Mouse (Mus musculus): ENCODE measurements around the gene Gm20826. TPM values are rescaled to one million over a fixed set of nuclear protein-coding genes. Genes with fewer than 3 reads are reported as not detected.
"Not testable (repeated sequence)": the region's sequence is repeated elsewhere in the genome, so short reads cannot be mapped to it uniquely, and the experiment has no call there.

The Gm20826 gene
- polyA plus RNA-seq (2012; rRNA removed) = not detected in 2 replicates

DNA sequence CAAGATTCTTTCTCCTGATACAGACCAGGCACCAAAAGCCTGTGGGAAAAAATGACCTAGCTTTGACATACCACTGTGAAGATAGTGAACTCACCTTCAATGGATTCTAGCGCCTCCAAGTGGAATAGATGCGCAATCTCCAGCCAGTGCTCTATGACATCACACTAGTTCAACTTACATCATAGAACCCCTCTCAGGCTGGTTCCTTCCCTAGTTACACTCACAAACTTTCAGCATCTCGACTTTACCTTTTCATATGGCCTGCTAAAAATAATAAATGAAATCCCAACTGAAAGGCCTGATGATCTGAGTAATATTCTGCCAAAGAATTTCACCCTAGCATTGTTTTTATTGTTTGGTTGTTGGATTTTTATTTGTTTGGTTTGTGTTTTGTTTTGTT lies at the start of gene Gm20826:
Gene Gm20826 (minus strand): TSS at position 101 of the 400 bp plus-strand sequence.
- H3K4me3 ChIP-seq (replicated peaks; ENCODE audit: extremely low read depth, low read depth, low read length) = not testable (repeated sequence)
- no CpG with 5 or more reads among the region's 3 CpGs for WGBS

More for the DNA sequence above, at the start of gene Gm20826:
- H3K4me1 ChIP-seq (ENCODE audit: control insufficient read depth, insufficient read depth, low read length); DNase-seq: not testable (repeated sequence)

Other genes starting within 250 kb of the Gm20826 start
- gene Gm21788, start 233.5 kb downstream of the Gm20826 start, polyA plus RNA-seq (2012; rRNA removed) = not detected in 2 replicates
- gene Gm28576, start 84.5 kb upstream of the Gm20826 start, polyA plus RNA-seq (2012; rRNA removed) = not detected in 2 replicates

Measured in lung, adult 2 months (tissue).